Mouse (Mus musculus) liver, adult 2 months (tissue): Measurements from ENCODE around the gene Skap2.

ENCODE experiments used
- CTCF ChIP-seq: fragments of 200-500 bp; IDR thresholded peaks from 2 replicates; pipeline ENCODE4 v1.5.1; 2011; ENCODE audit warnings: low read depth, low read length, control low read depth
- POLR2A ChIP-seq: fragments of 200-500 bp; IDR thresholded peaks from 2 replicates; pipeline ENCODE4 v1.6.1; 2011; ENCODE audit warnings: low read length, control low read depth; ENCODE audit not compliant: insufficient read depth; ENCODE audit errors: extremely low read depth

DNA sequence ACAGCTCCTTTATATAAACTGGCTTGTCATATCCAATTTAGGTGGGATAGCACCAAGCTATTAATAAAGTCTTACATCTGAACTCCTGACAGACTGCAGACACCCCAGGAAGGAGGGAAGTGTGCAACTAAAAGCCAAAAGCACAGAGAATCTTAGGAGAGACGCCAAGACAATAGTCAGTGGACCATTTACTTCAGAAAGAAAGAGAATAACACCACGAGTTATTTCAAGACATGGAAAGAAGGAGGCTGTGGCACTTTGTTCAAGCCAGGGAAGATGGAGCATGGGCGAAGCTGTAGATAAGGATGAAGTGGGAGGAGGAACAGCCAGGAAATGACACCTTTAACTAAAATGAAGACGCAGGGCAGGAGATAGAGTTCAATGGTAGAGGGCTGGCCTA lies 78.4 kb downstream of the Skap2 start:
- TF ChIP-seq CTCF (no peak), POLR2A (no peak)
